Mouse (Mus musculus): ENCODE measurements around the gene Htra3.

The Htra3 gene

GRCm38 (mm10) chr5:35653743-35654395, 25.7 kb downstream of the Htra3 start:
- no peak for DNase-seq (ENCODE audit: low spot score in 2 of 2)

GRCm38 (mm10) chr5:35652872-35653271, 26.7 kb downstream of the Htra3 start:
- no peak for DNase-seq (ENCODE audit: low spot score in 2 of 2)

- no peak for DNase-seq (ENCODE audit: low spot score in 2 of 2)
Measured at GRCm38 (mm10) chr5:35652319-35652718, 27.3 kb downstream of the Htra3 start.

GRCm38 (mm10) chr5:35648230-35648629, 31.4 kb downstream of the Htra3 start:
- DNase-seq (ENCODE audit: low spot score in 2 of 2): no peak

- no peak for DNase-seq (ENCODE audit: low spot score in 2 of 2)
Measured at GRCm38 (mm10) chr5:35647562-35647961, 32.0 kb downstream of the Htra3 start.

GRCm38 (mm10) chr5:35646927-35647326, 32.7 kb downstream of the Htra3 start:
- DNase-seq (ENCODE audit: low spot score in 2 of 2): no peak

GRCm38 (mm10) chr5:35645938-35646493, 33.6 kb downstream of the Htra3 start:
- DNase-seq (ENCODE audit: low spot score in 2 of 2): no peak

GRCm38 (mm10) chr5:35644082-35644481, 35.5 kb downstream of the Htra3 start:
- DNase-seq (ENCODE audit: low spot score in 2 of 2): no peak

GRCm38 (mm10) chr5:35643401-35644048, 36.1 kb downstream of the Htra3 start:
- DNase-seq (ENCODE audit: low spot score in 2 of 2): no peak

GRCm38 (mm10) chr5:35641961-35642584, 37.5 kb downstream of the Htra3 start:
- no peak for DNase-seq (ENCODE audit: low spot score in 2 of 2)

GRCm38 (mm10) chr5:35636016-35636415, 43.6 kb downstream of the Htra3 start:
- DNase-seq (ENCODE audit: low spot score in 2 of 2): no peak

GRCm38 (mm10) chr5:35632841-35633240, 46.7 kb downstream of the Htra3 start:
- no peak for DNase-seq (ENCODE audit: low spot score in 2 of 2)

GRCm38 (mm10) chr5:35631755-35632154, 47.8 kb downstream of the Htra3 start:
- no peak for DNase-seq (ENCODE audit: low spot score in 2 of 2)

GRCm38 (mm10) chr5:35631224-35631623, 48.4 kb downstream of the Htra3 start:
- DNase-seq (ENCODE audit: low spot score in 2 of 2): no peak

- DNase-seq (ENCODE audit: low spot score in 2 of 2): no peak
Measured at GRCm38 (mm10) chr5:35630706-35631105, 48.9 kb downstream of the Htra3 start.

- no peak for DNase-seq (ENCODE audit: low spot score in 2 of 2)
Measured at GRCm38 (mm10) chr5:35629333-35629732, 50.2 kb downstream of the Htra3 start.

- DNase-seq (ENCODE audit: low spot score in 2 of 2): no peak
Measured at GRCm38 (mm10) chr5:35628685-35629084, 50.9 kb downstream of the Htra3 start.

GRCm38 (mm10) chr5:35627307-35627840, 52.2 kb downstream of the Htra3 start:
- no peak for DNase-seq (ENCODE audit: low spot score in 2 of 2)

GRCm38 (mm10) chr5:35626408-35626807, 53.2 kb downstream of the Htra3 start:
- DNase-seq (ENCODE audit: low spot score in 2 of 2): no peak

GRCm38 (mm10) chr5:35624751-35625239, 54.8 kb downstream of the Htra3 start:
- DNase-seq (ENCODE audit: low spot score in 2 of 2): no peak

GRCm38 (mm10) chr5:35623831-35624230, 55.8 kb downstream of the Htra3 start:
- DNase-seq (ENCODE audit: low spot score in 2 of 2): no peak

- no peak for DNase-seq (ENCODE audit: low spot score in 2 of 2)
Measured at GRCm38 (mm10) chr5:35621114-35621513, 58.5 kb downstream of the Htra3 start.

Measured in spleen, postnatal 14 days (tissue).